Mouse (Mus musculus) forebrain, embryonic 12.5 days (tissue): ENCODE data around the gene Epm2a. TPM values are rescaled to one million over a fixed set of nuclear protein-coding genes. Genes with fewer than 3 reads are reported as not detected.
"Not testable (repeated sequence)": the region's sequence is repeated elsewhere in the genome, so short reads cannot be mapped to it uniquely, and the experiment has no call there.

Experiments used
- ATAC-seq: fragments of 200-750 bp; cut with Nextera tagmentation; 2 replicates; pipeline ENCODE4 v1.8.0; 2017; ENCODE audit warnings: moderate TSS enrichment; ENCODE audit not compliant: low FRiP score
- H3K27ac ChIP-seq: fragments of 300-500 bp; sonication (generic); 2 replicates; pipeline ENCODE4 v1.5.1; 2016; ENCODE audit warnings: mild to moderate bottlenecking
- H3K27me3 ChIP-seq: fragments of 300-500 bp; sonication (generic); 2 replicates; pipeline ENCODE4 v1.6.1; 2016; ENCODE audit warnings: mild to moderate bottlenecking
- H3K36me3 ChIP-seq: fragments of 300-500 bp; sonication (generic); replicated peaks from 2 replicates; pipeline ENCODE4 v1.6.1; 2016; ENCODE audit warnings: mild to moderate bottlenecking
- H3K4me1 ChIP-seq: fragments of 300-500 bp; sonication (generic); 2 replicates; pipeline ENCODE4 v1.6.1; 2016
- H3K4me2 ChIP-seq: fragments of 300-500 bp; sonication (generic); 2 replicates; pipeline ENCODE4 v1.6.1; 2016; ENCODE audit warnings: mild to moderate bottlenecking, moderate library complexity
- H3K4me3 ChIP-seq: fragments of 300-500 bp; sonication (generic); replicated peaks from 2 replicates; pipeline ENCODE4 v1.5.1; 2016; ENCODE audit warnings: mild to moderate bottlenecking
- H3K9ac ChIP-seq: fragments of 300-500 bp; sonication (generic); 2 replicates; pipeline ENCODE4 v1.6.1; 2016; ENCODE audit warnings: mild to moderate bottlenecking
- H3K9me3 ChIP-seq: fragments of 300-500 bp; sonication (generic); 2 replicates; pipeline ENCODE4 v1.6.1; 2016
- WGBS: fragments of 180-500 bp; shearing (Covaris S2); methylation state at CpG from one replicate; pipeline ENCODE4 v1.1.7; 2016; 5-methylcytosine and 5-hydroxymethylcytosine counted together
- polyA plus RNA-seq: library from polyadenylated mRNA; unstranded; fragments of >200 nt; fragmentation: Nextera tagmentation; extraction: Ambion mirVana; gene quantifications from 2 replicates; pipeline ENCODE4 v1.2.1, GENCODE M21; 2016

The Epm2a gene
- polyA plus RNA-seq, result 0.68 and 1.7 TPM in 2 replicates

GRCm38 (mm10) chr10:11343205-11344141, at the start of gene Epm2a:
TSS of gene Epm2a (plus strand) at chr10:11343404.
- no peaks in the 10 kb centered on the region for H3K36me3 ChIP-seq
- WGBS, result under 1% methylated on average over 94 of the region's 106 CpGs
- peak within 1 kb of the TSS; percentile 92 for H3K9ac ChIP-seq
- no peaks in the 10 kb centered on the region for H3K4me1 ChIP-seq
- peak; percentile 97 for ATAC-seq
- no peaks in the 10 kb centered on the region for H3K9me3 ChIP-seq
- H3K27ac ChIP-seq, result peak within 1 kb of the TSS; percentile 97
- H3K4me2 ChIP-seq, result peak within 1 kb of the TSS; percentile 63
- H3K4me3 ChIP-seq, result peak within 1 kb of the TSS; percentile 74
- H3K27me3 ChIP-seq, result no peaks in the 10 kb centered on the region

DNA sequence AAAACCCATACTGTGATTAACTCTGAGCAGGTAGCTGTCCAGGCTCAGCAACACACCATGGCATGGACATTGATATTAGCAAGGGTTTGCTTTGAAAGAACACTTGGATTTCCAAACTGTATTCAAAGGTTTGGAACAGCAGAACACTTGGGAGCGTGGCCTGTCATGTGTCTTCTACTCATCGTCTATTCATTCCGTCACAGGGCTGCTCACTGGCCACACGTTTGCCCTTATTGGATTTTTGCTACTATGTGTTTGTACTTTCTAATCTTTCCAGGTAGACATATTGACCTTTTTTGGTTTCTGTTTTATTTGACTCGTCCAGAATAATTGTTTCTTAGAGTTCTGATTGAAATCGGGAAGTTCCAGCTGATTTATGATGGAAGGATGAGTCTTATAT, 44.8 kb upstream of the Epm2a start:
- no peak for ATAC-seq
- Histone ChIP-seq H3K9ac (no peak overlapping the region), H3K36me3 (peaks cover 12% of the 10 kb centered on the region), H3K4me3 (no peak overlapping the region), H3K4me2 (no peak overlapping the region), H3K4me1 (no peaks in the 10 kb centered on the region; the same call in 1 of the 2 replicates), H3K9me3 (no peaks in the 10 kb centered on the region), H3K27me3 (no peaks in the 10 kb centered on the region), H3K27ac (no peak overlapping the region)
- WGBS, result 96% methylated on average over 6 of the region's 6 CpGs

GRCm38 (mm10) chr10:11305365-11306053, 37.7 kb upstream of the Epm2a start:
- H3K4me3 ChIP-seq, result no peak overlapping the region
- no peak overlapping the region for H3K9ac ChIP-seq
- no peaks in the 10 kb centered on the region for H3K36me3 ChIP-seq
- no peak overlapping the region for H3K27ac ChIP-seq
- H3K4me2 ChIP-seq, result no peak overlapping the region
- WGBS, result 81% methylated on average over 9 of the region's 9 CpGs
- no peaks in the 10 kb centered on the region for H3K4me1 ChIP-seq
- 0 out of 2 replicates have a peak, but pooled peaks have one; percentile 39 for ATAC-seq
- H3K9me3 ChIP-seq, result no peaks in the 10 kb centered on the region
- no peaks in the 10 kb centered on the region for H3K27me3 ChIP-seq

DNA sequence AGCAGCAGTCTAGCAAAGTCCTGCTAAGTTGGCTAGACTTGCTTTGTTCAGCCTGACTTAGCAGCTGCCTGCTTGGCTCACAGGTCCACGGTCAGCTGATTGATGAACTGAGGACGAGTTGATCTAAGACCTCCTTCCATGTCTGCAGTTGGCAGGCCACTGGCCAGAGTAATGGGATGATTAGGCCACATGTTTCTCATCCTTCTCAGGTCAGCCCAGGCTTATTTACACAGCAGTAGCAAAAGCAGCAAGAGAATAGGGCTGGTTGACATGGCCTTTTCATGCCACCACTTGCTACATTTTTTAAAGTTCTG, 37.2 kb upstream of the Epm2a start:
- H3K27ac ChIP-seq, result no peak overlapping the region
- no peak overlapping the region for H3K4me3 ChIP-seq
- H3K36me3 ChIP-seq, result no peaks in the 10 kb centered on the region
- no peak overlapping the region for H3K9ac ChIP-seq
- no peaks in the 10 kb centered on the region for H3K9me3 ChIP-seq
- no peak for ATAC-seq
- H3K27me3 ChIP-seq, result no peaks in the 10 kb centered on the region
- H3K4me2 ChIP-seq, result no peak overlapping the region
- 75% methylated on average over 2 of the region's 2 CpGs for WGBS
- H3K4me1 ChIP-seq, result no peaks in the 10 kb centered on the region

GRCm38 (mm10) chr10:11309866-11310265, 33.3 kb upstream of the Epm2a start:
- H3K27me3 ChIP-seq, result no peaks in the 10 kb centered on the region
- WGBS, result 82% methylated on average over 1 of the region's 1 CpGs
- no peak overlapping the region for H3K27ac ChIP-seq
- no peaks in the 10 kb centered on the region for H3K36me3 ChIP-seq
- no peak overlapping the region for H3K4me3 ChIP-seq
- no peak for ATAC-seq
- no peak overlapping the region for H3K9ac ChIP-seq
- H3K9me3 ChIP-seq, result no peaks in the 10 kb centered on the region
- H3K4me1 ChIP-seq, result no peaks in the 10 kb centered on the region
- no peak overlapping the region for H3K4me2 ChIP-seq

GRCm38 (mm10) chr10:11310481-11310880, 32.7 kb upstream of the Epm2a start:
- no peak for ATAC-seq
- Histone ChIP-seq H3K4me3 (no peak overlapping the region), H3K4me1 (no peaks in the 10 kb centered on the region), H3K27me3 (no peaks in the 10 kb centered on the region), H3K9ac (no peak overlapping the region), H3K9me3 (no peaks in the 10 kb centered on the region), H3K36me3 (no peaks in the 10 kb centered on the region), H3K4me2 (no peak overlapping the region), H3K27ac (no peak overlapping the region)

- not testable (repeated sequence) for H3K9me3 ChIP-seq, H3K36me3 ChIP-seq, H3K4me2 ChIP-seq, H3K9ac ChIP-seq, H3K4me1 ChIP-seq, H3K4me3 ChIP-seq, ATAC-seq, H3K27ac ChIP-seq, H3K27me3 ChIP-seq
Measured at GRCm38 (mm10) chr10:11317856-11318454, 25.2 kb upstream of the Epm2a start.

DNA sequence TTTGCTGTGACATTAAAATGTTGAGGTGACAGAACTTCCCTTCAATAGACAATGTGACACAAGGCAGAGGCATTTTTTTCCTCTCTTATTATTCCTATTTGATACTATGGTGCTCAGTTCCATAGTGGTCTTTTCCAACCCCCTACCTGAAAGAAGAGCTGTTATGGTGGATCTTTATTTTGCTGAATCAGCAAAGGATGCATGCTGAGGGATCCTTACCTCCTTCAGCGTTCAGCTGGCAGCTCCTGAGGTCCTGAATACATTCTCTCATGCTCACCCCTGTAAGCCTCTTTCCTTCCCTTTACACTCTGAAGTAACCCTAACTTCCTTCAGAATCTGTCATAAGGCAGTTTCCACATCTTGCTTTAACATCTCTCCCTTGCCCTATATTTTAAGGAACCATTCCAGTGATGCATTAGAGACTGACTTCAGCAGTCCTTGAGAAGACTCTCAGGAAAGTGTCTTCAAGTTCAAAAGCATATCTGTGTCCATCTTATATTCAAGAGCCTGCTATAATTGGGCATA, 23.7 kb upstream of the Epm2a start:
- 76% methylated on average over 1 of the region's 1 CpGs for WGBS
- ATAC-seq, result no peak
- no peaks in the 10 kb centered on the region for H3K9me3 ChIP-seq
- no peak overlapping the region for H3K4me2 ChIP-seq
- H3K27ac ChIP-seq, result no peak overlapping the region
- no peaks in the 10 kb centered on the region for H3K4me1 ChIP-seq
- no peak overlapping the region for H3K4me3 ChIP-seq
- H3K27me3 ChIP-seq, result no peaks in the 10 kb centered on the region
- H3K36me3 ChIP-seq, result no peaks in the 10 kb centered on the region
- H3K9ac ChIP-seq, result no peak overlapping the region

- Histone ChIP-seq H3K27me3 (no peaks in the 10 kb centered on the region), H3K4me1 (no peaks in the 10 kb centered on the region), H3K9me3 (no peaks in the 10 kb centered on the region), H3K36me3 (no peaks in the 10 kb centered on the region), H3K27ac (no peak overlapping the region), H3K9ac (no peak overlapping the region), H3K4me2 (no peak overlapping the region), H3K4me3 (no peak overlapping the region)
- WGBS, result 85% methylated on average over 7 of the region's 7 CpGs
- ATAC-seq, result no peak
Measured at GRCm38 (mm10) chr10:11322316-11322715, 20.9 kb upstream of the Epm2a start.

DNA sequence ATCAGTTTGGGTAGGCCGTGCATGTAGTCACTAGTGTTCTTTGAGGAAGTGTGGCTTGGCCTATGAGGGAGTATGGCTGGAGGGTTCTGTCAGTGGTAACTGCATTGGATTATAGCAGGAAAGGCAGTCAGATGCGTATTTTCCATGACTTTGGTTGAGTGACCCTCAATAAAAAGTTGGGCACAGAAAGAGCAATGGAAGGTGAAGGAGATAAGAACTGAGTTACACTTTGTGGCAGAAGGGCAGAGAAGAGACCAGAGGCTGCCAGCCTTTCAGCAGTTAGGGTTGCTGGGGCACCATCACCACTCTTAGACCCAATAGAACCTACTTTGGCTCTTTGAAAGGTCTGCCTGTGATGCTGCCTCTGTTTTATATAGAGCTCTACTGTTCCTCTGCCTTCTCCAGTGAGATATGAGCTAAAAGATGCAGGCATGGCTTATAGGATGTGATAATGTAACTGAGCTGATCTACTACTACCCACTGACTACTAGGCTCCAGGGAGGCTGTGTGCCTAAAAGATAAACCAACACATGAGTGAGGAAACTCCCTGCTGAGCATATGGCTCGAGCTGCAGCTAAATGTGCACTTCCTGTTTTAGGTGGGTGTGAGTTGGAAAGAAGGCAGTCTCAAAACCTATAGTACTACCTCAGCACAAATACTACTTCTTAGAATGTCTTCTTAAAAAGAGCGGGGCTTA, 19.9 kb upstream of the Epm2a start:
- no peak overlapping the region for H3K9ac ChIP-seq
- WGBS, result 68% methylated on average over 4 of the region's 4 CpGs
- H3K9me3 ChIP-seq, result no peaks in the 10 kb centered on the region
- H3K27ac ChIP-seq, result no peak overlapping the region
- no peaks in the 10 kb centered on the region for H3K27me3 ChIP-seq
- no peaks in the 10 kb centered on the region for H3K36me3 ChIP-seq
- H3K4me3 ChIP-seq, result no peak overlapping the region
- no peak overlapping the region for H3K4me2 ChIP-seq
- ATAC-seq, result no peak
- no peaks in the 10 kb centered on the region for H3K4me1 ChIP-seq

DNA sequence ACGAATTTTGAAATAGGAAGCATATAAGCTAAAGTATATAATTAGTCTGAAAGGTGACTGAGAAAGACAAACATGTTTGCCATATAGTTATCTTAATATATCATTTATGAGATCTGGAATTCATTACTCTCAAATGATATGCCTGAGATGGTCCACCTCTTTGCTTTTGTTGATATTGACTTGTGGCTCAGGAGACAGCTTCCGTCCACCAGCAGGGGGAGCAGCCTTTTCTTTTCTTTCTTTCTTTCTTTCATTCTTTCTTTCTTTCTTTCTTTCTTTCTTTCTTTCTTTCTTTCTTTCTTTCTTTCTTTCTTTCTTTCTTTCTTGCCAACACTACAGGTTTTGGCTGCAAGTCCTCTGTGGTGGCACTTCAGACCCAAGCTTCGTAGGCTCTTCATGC, 16.7 kb upstream of the Epm2a start:
- H3K27ac ChIP-seq, result no peak overlapping the region
- no peak overlapping the region for H3K4me2 ChIP-seq
- no peak for ATAC-seq
- 85% methylated on average over 3 of the region's 3 CpGs for WGBS
- no peaks in the 10 kb centered on the region for H3K27me3 ChIP-seq
- no peaks in the 10 kb centered on the region for H3K36me3 ChIP-seq
- no peak overlapping the region for H3K9ac ChIP-seq
- H3K4me3 ChIP-seq, result no peak overlapping the region
- no peaks in the 10 kb centered on the region for H3K9me3 ChIP-seq
- H3K4me1 ChIP-seq, result no peaks in the 10 kb centered on the region
